Mouse (Mus musculus) cerebellum, adult (tissue): ENCODE results near the gene Il18r1.

ENCODE experiments used
- ATAC-seq: cut with Nextera tagmentation; 2 replicates; pipeline ENCODE4 v1.9.2; 2017; ENCODE audit warnings: mild to moderate bottlenecking, moderate library complexity, mixed read lengths; ENCODE audit not compliant: insufficient number of reproducible peaks, low FRiP score, low TSS enrichment

Il18r1 gene

DNA sequence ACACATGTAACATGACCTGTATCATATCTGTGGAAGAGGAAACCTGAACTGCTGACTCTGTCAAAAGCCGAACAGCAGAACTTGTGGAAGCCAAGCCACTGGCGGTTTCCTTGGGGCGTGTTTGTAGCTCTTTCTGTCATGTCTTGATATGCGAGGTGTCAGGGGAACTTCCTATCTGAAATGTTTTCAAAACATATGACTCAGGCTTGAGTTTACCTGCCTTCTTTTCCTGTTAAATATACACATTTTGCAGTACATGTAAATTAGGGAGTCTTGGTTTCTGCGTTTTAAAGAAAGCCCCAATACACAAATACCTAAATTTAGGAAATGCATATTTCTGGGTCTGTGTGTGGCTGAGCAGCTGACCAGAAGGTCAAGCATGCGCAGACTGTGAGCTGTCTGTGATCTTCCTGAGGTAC, 14.2 kb downstream of the Il18r1 start:
- ATAC-seq = no peak

GRCm38 (mm10) chr1:40494594-40494993, 29.2 kb downstream of the Il18r1 start:
- ATAC-seq = no peak

- no peak for ATAC-seq
These were observed 34.4 kb downstream of the Il18r1 start for GRCm38 (mm10) chr1:40499708-40500107.

DNA sequence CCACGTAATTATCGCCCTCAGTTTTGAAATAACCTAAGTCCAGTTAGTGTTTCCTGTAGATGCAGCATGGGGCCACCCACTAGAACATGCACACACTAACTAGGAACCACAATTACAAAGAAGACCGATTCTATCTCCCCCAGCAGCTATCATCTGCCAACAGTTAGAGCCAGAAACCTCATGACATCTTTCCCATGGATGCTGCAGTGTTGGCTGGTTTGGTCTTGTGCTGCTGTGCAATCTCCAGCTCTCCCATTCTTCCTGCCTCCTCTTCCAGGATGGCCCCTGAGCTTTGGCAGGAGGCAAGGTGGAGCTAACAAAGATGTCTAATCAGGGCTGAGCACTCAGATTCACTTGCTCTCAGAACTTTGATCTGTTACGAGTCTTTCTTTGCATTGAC, 35.8 kb downstream of the Il18r1 start:
- no peak for ATAC-seq

GRCm38 (mm10) chr1:40501546-40502398, 36.4 kb downstream of the Il18r1 start:
- no peak for ATAC-seq

DNA sequence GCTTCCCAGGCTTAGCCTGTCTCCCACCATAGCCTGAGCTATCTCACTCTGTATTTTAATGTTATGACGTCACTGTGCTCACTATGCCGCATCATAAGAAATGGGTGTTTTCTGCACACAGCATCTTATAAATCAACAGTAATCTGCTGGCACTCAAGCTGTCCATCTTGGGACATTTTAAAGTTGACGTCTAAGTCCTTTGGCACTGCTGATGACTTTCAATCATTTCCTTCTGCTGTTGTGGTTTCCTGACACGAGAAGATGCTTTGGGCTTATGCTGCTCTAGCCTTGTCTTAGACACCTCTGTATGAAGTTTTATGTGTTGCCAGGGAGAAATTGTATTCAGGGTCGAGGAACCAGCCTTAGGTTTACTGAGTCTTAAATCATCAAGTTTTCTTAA, 39.2 kb downstream of the Il18r1 start:
- no peak for ATAC-seq

- no peak for ATAC-seq
These were observed 49.7 kb downstream of the Il18r1 start, which contains the start of gene Il18rap for GRCm38 (mm10) chr1:40514851-40515585. Gene Il18rap, plus strand, starts transcription at chr1:40515362.

GRCm38 (mm10) chr1:40516364-40516763, 51.0 kb downstream of the Il18r1 start:
- no peak for ATAC-seq

GRCm38 (mm10) chr1:40522918-40523317, 57.6 kb downstream of the Il18r1 start:
- no peak for ATAC-seq

DNA sequence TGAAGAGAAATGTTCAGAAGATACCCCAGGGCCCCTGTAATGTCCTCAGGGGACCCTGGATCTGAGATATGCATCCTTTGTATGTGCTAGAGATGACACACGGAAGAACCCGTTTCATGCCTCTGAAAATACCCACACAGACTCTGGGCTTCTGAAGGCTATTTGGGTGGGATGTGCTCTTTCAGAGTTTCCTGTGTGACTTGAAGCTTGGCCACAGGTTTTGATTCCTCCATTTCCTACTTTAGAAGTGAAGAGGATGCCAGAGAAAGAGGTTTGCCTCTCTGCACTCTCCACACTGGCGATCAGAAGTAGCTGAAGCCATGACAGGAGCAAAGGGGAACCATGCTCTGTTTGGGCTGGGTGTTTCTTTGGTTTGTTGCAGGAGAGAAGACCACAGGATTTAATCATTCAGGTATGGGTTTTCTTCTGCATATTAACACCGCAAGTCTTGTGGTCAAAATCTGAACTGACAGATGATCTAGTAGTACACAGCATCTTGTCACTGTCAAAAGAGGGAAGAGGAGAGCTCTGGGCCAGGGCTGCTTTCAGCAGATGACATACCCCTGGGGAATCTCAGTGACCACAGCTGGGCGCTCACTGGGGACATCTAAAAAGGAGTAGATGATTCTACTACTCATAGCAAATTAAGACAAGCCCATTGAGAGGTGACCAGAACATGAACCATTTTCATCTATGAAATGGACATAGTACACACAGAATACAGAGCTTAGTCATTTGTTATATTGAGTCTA, 58.8 kb downstream of the Il18r1 start:
- ATAC-seq = no peak

DNA sequence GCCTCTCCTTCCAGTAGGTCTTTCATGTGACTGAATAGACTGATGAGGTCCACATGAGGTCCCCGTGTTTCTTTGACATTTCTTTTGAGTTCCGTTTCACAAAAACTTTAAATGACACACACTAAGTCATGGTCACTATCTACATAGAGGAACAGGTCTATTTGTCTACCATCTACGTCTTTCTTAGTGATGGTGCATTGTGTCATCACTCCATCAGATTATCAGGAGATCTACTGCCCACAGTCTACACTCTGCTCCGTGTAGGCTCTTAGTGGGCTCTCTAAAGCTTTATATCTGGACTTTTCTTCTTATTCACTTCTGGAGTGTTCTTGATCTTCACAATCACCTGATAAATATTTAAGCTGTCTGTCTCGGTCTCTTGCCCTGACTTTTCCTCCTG, 63.9 kb downstream of the Il18r1 start:
- ATAC-seq = no peak

GRCm38 (mm10) chr1:40537577-40537976, 72.2 kb downstream of the Il18r1 start:
- ATAC-seq = no peak

DNA sequence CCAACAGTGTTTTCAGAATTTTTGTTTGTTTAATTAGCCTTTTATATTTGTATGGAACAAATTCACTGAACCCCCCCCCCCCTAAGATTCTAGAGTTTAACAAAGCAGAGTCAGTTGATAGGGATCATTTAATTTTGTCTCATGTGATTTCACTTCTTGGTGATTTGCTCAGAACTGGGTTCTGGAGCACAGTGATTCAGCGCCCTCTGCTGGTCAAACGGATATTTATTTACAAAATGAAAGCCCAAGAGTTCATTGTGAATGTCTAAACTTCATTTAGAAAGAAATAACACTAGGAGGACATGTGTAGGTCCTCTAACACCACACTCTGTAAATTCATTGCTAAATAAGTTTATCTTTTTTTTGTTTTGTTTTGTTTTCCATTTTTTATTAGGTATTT, 79.3 kb downstream of the Il18r1 start:
- no peak for ATAC-seq

DNA sequence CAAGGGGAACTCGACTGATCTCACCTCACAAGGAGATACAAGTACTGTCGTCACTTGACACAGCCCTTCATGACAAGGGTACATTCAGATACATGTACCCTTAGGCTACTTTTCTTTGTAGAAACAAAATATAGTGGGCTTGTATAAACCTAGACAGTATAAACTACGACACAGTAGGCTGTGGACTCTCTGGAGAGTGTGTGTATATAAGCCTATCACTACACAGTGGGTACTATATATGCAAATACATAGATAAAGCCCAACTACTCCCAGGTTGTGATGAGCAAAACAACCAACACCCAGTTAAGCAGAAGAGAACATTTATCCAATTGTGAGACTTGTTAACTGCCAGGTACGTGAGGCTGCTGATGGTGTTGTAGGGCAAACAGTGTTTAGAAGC, 81.3 kb downstream of the Il18r1 start:
- ATAC-seq = no peak

DNA sequence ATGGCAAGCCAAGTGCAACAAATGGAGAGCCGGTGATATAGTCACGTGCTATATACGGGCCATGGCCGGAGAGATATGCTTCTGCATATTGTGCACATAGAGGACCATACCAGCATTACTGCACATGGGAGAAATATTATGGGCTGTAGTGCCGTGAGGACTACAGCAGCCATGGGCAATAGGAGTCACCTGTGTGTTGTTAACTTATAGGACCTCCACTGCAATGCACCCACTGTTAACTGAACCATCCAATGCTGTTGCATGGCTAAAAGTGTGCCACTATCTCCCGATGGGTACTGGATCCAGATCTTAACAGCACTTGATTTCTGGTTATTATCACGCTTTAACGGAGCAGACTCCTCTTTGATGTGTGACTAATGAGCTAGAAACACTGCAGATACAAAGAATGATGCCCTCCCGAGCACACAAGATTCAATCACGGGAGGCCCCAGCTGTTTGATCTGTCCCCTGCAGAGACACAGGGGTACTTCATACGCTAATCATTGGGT, 81.8 kb downstream of the Il18r1 start:
- no peak for ATAC-seq

DNA sequence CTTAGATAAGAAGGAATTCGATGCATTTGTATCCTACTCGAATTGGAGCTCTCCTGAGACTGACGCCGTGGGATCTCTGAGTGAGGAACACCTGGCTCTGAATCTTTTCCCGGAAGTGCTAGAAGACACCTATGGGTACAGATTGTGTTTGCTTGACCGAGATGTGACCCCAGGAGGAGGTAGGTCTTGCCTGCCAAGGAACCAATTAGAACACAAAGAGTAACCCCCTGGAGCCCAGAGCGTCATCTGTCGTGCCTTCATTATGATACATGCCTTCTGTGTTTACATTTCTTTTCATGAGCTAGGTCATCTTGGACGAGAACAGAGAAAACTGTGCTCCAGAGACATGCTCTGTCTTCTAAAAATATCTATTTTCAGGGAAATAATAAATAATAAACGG, 82.4 kb downstream of the Il18r1 start:
- no peak for ATAC-seq
